Mouse (Mus musculus): Measurements from ENCODE around the gene Stambp.

DNA sequence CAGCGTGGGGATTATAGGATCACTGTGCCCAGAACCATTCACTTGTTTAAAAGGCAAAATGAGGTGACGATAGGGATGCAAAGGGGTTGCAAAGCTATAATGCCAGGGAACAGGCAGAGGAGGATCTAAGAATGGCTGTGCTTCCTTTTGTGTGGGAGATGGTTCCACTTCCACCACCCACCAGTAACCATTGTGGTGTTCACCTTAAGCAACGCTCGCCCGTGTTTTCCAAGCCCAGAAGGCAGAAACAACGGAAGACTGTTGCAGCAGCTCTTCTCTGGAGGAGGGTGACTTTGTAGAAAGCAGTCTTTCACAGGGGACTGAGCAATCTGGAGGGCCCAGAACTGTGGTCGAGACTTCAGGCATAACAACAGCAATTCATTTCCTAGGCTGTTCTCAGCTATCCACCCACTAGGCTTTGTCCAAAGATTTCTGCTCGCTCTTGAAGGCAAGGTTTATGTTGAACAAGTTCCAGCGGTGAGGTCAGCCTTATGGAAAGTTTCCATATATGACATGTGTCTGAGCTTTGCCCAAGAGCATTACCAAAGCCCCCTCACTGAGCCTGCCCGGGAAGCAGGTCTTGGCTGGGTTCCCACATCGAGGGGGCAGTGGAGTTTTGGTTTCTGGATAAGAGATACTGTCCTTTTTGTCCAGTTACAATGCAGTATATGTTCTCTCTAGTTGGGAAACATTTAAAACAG, 30.6 kb downstream of the Stambp start:
- no peak for TF ChIP-seq GATA1 (IDR thresholded peaks at IDR 0.05; ENCODE audit: borderline replicate concordance, low read length)
- no peak for TF ChIP-seq FLI1 (IDR thresholded peaks at IDR 0.05; ENCODE audit: low read length)

Measured in megakaryocyte, embryonic 14.5 days (primary cell).